8 mouse cellular contexts compared by ENCODE assay signal in the genomic region with DNA sequence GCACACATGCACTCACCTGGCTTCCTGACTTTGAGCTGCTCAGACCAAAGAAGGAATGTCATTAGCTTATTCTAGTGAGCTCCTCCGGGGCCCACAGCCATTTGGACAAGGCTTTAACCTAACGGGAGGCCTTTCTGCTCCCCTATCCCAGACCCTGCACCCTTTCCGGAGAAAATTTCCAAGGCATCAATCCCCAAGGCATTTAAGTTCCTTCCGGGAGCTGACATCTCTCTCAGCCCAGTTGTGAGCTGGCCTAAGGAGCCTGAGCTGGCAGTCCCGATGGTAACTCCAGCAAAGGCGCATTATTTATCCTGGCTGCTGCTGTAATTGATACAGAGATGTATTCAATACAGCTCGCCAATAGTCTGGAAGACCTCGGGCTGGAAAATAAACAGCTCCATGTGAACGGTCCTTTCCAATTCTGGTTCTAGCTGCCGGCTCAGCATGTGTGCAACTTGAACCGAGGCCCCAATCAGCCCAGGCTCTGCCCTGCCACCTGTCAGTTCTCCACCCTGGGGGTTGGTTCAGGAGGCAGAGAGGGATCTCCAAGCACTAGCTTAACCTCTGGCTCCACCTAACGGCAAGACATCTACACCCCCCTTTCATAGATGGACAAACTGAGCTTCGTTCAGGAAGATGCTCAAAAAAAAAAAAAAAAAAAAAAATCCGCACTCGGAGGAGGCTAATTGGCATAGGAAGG. TPM values are rescaled to one million over a fixed set of nuclear protein-coding genes. Genes with fewer than 3 reads are reported as not detected.
DNase-seq lines count a peak whose midpoint lies in the region; ATAC-seq and TF ChIP-seq lines count a peak whose summit lies in the region.

No protein-coding gene starts in this region.

- H3K27ac ChIP-seq in ES-Bruce4 (ENCODE audit: insufficient read depth, low read length): no peak overlapping the region
- peak overlapping the region; percentile 96 for H3K27ac ChIP-seq in brown adipose tissue, adult 24 weeks (replicated peaks; ENCODE audit: low read depth, low read length)
- peak overlapping the region; percentile 78 for H3K27ac ChIP-seq in lung, postnatal 0 days (ENCODE audit: low read length)

- TF ChIP-seq CTCF in ES-Bruce4 (IDR thresholded peaks at IDR 0.05; ENCODE audit: low read depth, low read length): peak; percentile 67
- TF ChIP-seq CTCF in lung, postnatal 0 days (IDR thresholded peaks at IDR 0.05): peak; percentile 74

- H3K27me3 ChIP-seq in ES-Bruce4 (ENCODE audit: control insufficient read depth, insufficient read depth, low read length, poor library complexity, severe bottlenecking): no peaks in the 10 kb centered on the region
- no peaks in the 10 kb centered on the region for H3K27me3 ChIP-seq in lung, postnatal 0 days (replicated peaks; ENCODE audit: insufficient read depth, low read length)

- H3K36me3 ChIP-seq in ES-Bruce4 (ENCODE audit: control insufficient read depth, insufficient read depth, low read length, poor library complexity, severe bottlenecking): no peaks in the 10 kb centered on the region
- no peaks in the 10 kb centered on the region for H3K36me3 ChIP-seq in lung, postnatal 0 days (ENCODE audit: insufficient read depth, low read length)

- whole genome bisulfite sequencing in lung, postnatal 0 days: 20% methylated on average over 15 of the region's 15 CpGs

- H3K4me3 ChIP-seq in ES-Bruce4 (ENCODE audit: low read depth, low read length): no peak overlapping the region
- peak overlapping the region; percentile 83 for H3K4me3 ChIP-seq in brown adipose tissue, adult 24 weeks (ENCODE audit: insufficient read depth, low read depth, low read length)
- H3K4me3 ChIP-seq in lung, postnatal 0 days (ENCODE audit: low read depth, low read length): peak overlapping the region; percentile 62

- no peaks in the 10 kb centered on the region for H3K4me1 ChIP-seq in ES-Bruce4 (ENCODE audit: control insufficient read depth, insufficient read depth, low read length)
- H3K4me1 ChIP-seq in brown adipose tissue, adult 24 weeks (ENCODE audit: control insufficient read depth, insufficient read depth, insufficient read length, low read length): peaks cover 7% of the 10 kb centered on the region; the same call in 1 of the 2 replicates
- H3K4me1 ChIP-seq in lung, postnatal 0 days (ENCODE audit: insufficient read depth, low read depth, low read length): peaks cover 7% of the 10 kb centered on the region; the same call in 1 of the 2 replicates

- peak overlapping the region; percentile 94 for H3K4me2 ChIP-seq in lung, postnatal 0 days (replicated peaks; ENCODE audit: low read depth, low read length)

- no peak for TF ChIP-seq POLR2A in ES-Bruce4 (IDR thresholded peaks at IDR 0.05; ENCODE audit: insufficient read depth, low read length)

- no peaks in the 10 kb centered on the region for H3K9me3 ChIP-seq in ES-Bruce4 (replicated peaks; ENCODE audit: control insufficient read depth, insufficient read depth, low read length, poor library complexity, severe bottlenecking)
- H3K9me3 ChIP-seq in lung, postnatal 0 days (ENCODE audit: low read length): no peaks in the 10 kb centered on the region

- intact Hi-C loops in heart, postnatal 25 days (cut with DNase I): loop anchor here (2.0 kb wide), 3 partner anchors 17 to 27 kb away; a partner anchor contains a TSS

- peak; percentile 80 for ATAC-seq in erythroid progenitor cell, adult 5-6 weeks (replicated peaks; ENCODE audit: low FRiP score, poor library complexity, severe bottlenecking)
- ATAC-seq in lung, postnatal 0 days: peak; percentile 34; the same call in 1 of the 2 replicates

- DNase-seq in heart, postnatal 25 days (ENCODE audit: low spot score): peak; percentile 58
- peak; percentile 78 to 80 for DNase-seq in layer of hippocampus, adult 8-10 months (ENCODE audit: low spot score in 2 of 2)
- peak; percentile 67 for DNase-seq in lung, postnatal 0 days (ENCODE audit: low spot score)
- peak; percentile 64 for DNase-seq in retina, postnatal 1 day
- DNase-seq in ovary, postnatal 10 days (ENCODE audit: low spot score): no peak

- TF ChIP-seq EP300 in ES-Bruce4 (IDR thresholded peaks at IDR 0.05; ENCODE audit: insufficient read depth, low read depth, low read length): 0 out of 2 replicates have a peak, but pooled peaks have one; percentile 36
- TF ChIP-seq EP300 in lung, postnatal 0 days (IDR thresholded peaks at IDR 0.05): no peak

- H3K9ac ChIP-seq in ES-Bruce4 (ENCODE audit: low read depth, poor library complexity, severe bottlenecking): no peak overlapping the region
- H3K9ac ChIP-seq in lung, postnatal 0 days (replicated peaks; ENCODE audit: low read depth): no peak overlapping the region

RNA-seq across cellular contexts. Expression of a gene that starts 1.0 kb away (rescaled TPM):
- polyA plus RNA-seq in ES-Bruce4 (2011; ENCODE audit: insufficient read depth, insufficient read length, low read depth, missing spikeins): 11.0 and 11.1 TPM in 2 replicates
- 2.1 and 2.5 TPM in 2 replicates for polyA plus RNA-seq in brown adipose tissue, adult 24 weeks (2012; ENCODE audit: insufficient read depth, insufficient read length, missing spikeins)
- 212 and 231 TPM in 2 replicates for total RNA-seq in erythroid progenitor cell, adult 5-6 weeks (2015; ENCODE audit: low replicate concordance)
- total RNA-seq in erythroid progenitor cell, adult 5-6 weeks (2017; ENCODE audit: low replicate concordance): 244 and 297 TPM in 2 replicates
- 10 to 100 TPM; 17.0 to 18.5 TPM for total RNA-seq in heart, postnatal 25 days (2021)
- total RNA-seq in layer of hippocampus, adult 8-10 months (2022): 100 to 1,000 TPM; 201 to 235 (median 218) TPM
- 28.8 and 37.2 TPM in 2 replicates for polyA plus RNA-seq in lung, postnatal 0 days (2015; fragmentation: Nextera tagmentation; extraction: Ambion mirVana)

RNA-seq across cellular contexts. Expression of a gene that starts 27.3 kb away (rescaled TPM):
- polyA plus RNA-seq in ES-Bruce4 (2011; ENCODE audit: insufficient read depth, insufficient read length, low read depth, missing spikeins): 19.9 and 22.5 TPM in 2 replicates
- polyA plus RNA-seq in brown adipose tissue, adult 24 weeks (2012; ENCODE audit: insufficient read depth, insufficient read length, missing spikeins): 5.3 and 7.7 TPM in 2 replicates
- 23.4 and 31.4 TPM in 2 replicates for total RNA-seq in erythroid progenitor cell, adult 5-6 weeks (2015; ENCODE audit: low replicate concordance)
- 34.3 and 48.6 TPM in 2 replicates for total RNA-seq in erythroid progenitor cell, adult 5-6 weeks (2017; ENCODE audit: low replicate concordance)
- total RNA-seq in heart, postnatal 25 days (2021): 10 to 100 TPM; 17.4 TPM
- 10 to 100 TPM; 41.2 to 53.1 (median 47.5) TPM for total RNA-seq in layer of hippocampus, adult 8-10 months (2022)
- 12.2 and 14.4 TPM in 2 replicates for polyA plus RNA-seq in lung, postnatal 0 days (2015; fragmentation: Nextera tagmentation; extraction: Ambion mirVana)

Comparison
In these comparisons a context has a peak if more than half of its experiments do, and no peak if none do; other contexts are left out.
1. RNA of a gene that starts 1.0 kb away (total RNA-seq): 212 to 297 TPM in erythroid progenitor cell, adult 5-6 weeks and 201 to 235 TPM in layer of hippocampus, adult 8-10 months; 17.0 to 18.5 TPM in heart, postnatal 25 days; every median in the first group is over 10 times any median in the second.